Mouse (Mus musculus) MEL (cell line): ENCODE results near the gene Ppp2r5e. TPM values are rescaled to one million over a fixed set of nuclear protein-coding genes. Genes with fewer than 3 reads are reported as not detected.
A peak's percentile ranks its signal among the peaks of the same experiment; 100 is the strongest.

Experiments used
- DNase-seq: peaks from one replicate; pipeline ENCODE4 v3.0.0; 2011; ENCODE audit warnings: low read depth, low spot score
- H3K27ac ChIP-seq: 2 replicates; pipeline ENCODE4 v1.5.1; 2012; ENCODE audit warnings: low read depth, mild to moderate bottlenecking, control low read depth, low read length, moderate library complexity; ENCODE audit not compliant: control insufficient read depth
- H3K27me3 ChIP-seq, 2 experiments: fragments of 150-350 bp in 1 of 2; sonication (generic) in 1 of 2; 2 replicates each; pipeline ENCODE4 v1.6.1; 2012; ENCODE audit warnings: low read length in 2 of 2, mild to moderate bottlenecking in 2 of 2, improper control_type of control experiment in 1 of 2, moderate library complexity in 1 of 2; ENCODE audit not compliant: insufficient read depth in 2 of 2, control insufficient read depth in 1 of 2
- H3K36me3 ChIP-seq, 2 experiments: 2 replicates each; pipeline ENCODE4 v1.6.1; 2012 to 2014; ENCODE audit warnings: low read length in 2 of 2, improper control_type of control experiment in 1 of 2, inconsistent platforms in 1 of 2, mild to moderate bottlenecking in 1 of 2; ENCODE audit not compliant: insufficient read depth in 2 of 2, control insufficient read depth in 1 of 2
- H3K4me1 ChIP-seq, 2 experiments: fragments of 150-350 bp in 1 of 2; sonication (generic) in 1 of 2; 2 replicates each; pipeline ENCODE4 v1.6.1; 2012; ENCODE audit warnings: low read length in 2 of 2, improper control_type of control experiment in 1 of 2, mild to moderate bottlenecking in 1 of 2; ENCODE audit not compliant: insufficient read depth in 2 of 2, control insufficient read depth in 1 of 2
- H3K4me3 ChIP-seq, 2 experiments: fragments of 150-350 bp in 1 of 2; sonication (generic) in 1 of 2; 2 replicates each; pipeline ENCODE4 v1.5.1; 2012; ENCODE audit warnings: low read depth in 2 of 2, low read length in 2 of 2, mild to moderate bottlenecking in 2 of 2, moderate library complexity in 2 of 2, control low read depth in 1 of 2, improper control_type of control experiment in 1 of 2; ENCODE audit not compliant: control insufficient read depth in 1 of 2, insufficient read depth in 1 of 2
- H3K79me2 ChIP-seq: 2 replicates; pipeline ENCODE4 v1.6.1; 2012; ENCODE audit warnings: mild to moderate bottlenecking, low read length, moderate library complexity; ENCODE audit not compliant: control insufficient read depth, poor library complexity, insufficient read depth
- H3K9ac ChIP-seq: 2 replicates; pipeline ENCODE4 v1.6.1; 2012; ENCODE audit warnings: low read depth, mild to moderate bottlenecking, control low read depth, low read length, moderate library complexity; ENCODE audit not compliant: control insufficient read depth, poor library complexity, severe bottlenecking
- H3K9me3 ChIP-seq: fragments of 150-350 bp; sonication (generic); replicated peaks from 2 replicates; pipeline ENCODE4 v1.6.1; 2012; ENCODE audit warnings: mild to moderate bottlenecking, low read length, improper control_type of control experiment, moderate library complexity; ENCODE audit not compliant: insufficient read depth
- BHLHE40 ChIP-seq: IDR thresholded peaks from 2 replicates; pipeline ENCODE4 v1.6.1; 2012; ENCODE audit warnings: low read depth, mild to moderate bottlenecking, inconsistent platforms, low read length, improper control_type of control experiment, borderline replicate concordance
- CHD2 ChIP-seq: IDR thresholded peaks from 2 replicates; pipeline ENCODE4 v1.6.1; 2011; ENCODE audit warnings: low read length, improper control_type of control experiment
- EP300 ChIP-seq, 2 experiments: IDR thresholded peaks; 2 replicates each; pipeline ENCODE4 v1.6.1; 2011; ENCODE audit warnings: improper control_type of control experiment in 2 of 2, low read length in 2 of 2, low read depth in 1 of 2, mild to moderate bottlenecking in 1 of 2
- ETS1 ChIP-seq: IDR thresholded peaks from 2 replicates; pipeline ENCODE4 v1.6.1; 2012; ENCODE audit warnings: low read depth, mild to moderate bottlenecking, inconsistent platforms, low read length, improper control_type of control experiment, moderate library complexity
- HCFC1 ChIP-seq: IDR thresholded peaks from 2 replicates; pipeline ENCODE4 v1.6.1; 2012; ENCODE audit warnings: low read depth, mild to moderate bottlenecking, inconsistent platforms, low read length, improper control_type of control experiment, moderate library complexity
- JUND ChIP-seq: IDR thresholded peaks from 2 replicates; pipeline ENCODE4 v1.6.1; 2011; ENCODE audit warnings: low read depth, mild to moderate bottlenecking, improper control_type of control experiment, low read length
- KAT2A ChIP-seq: conservative IDR thresholded peaks from 2 replicates; pipeline ENCODE4 v1.6.1; 2012; ENCODE audit warnings: low read depth, low read length, improper control_type of control experiment, inconsistent platforms
- MAZ ChIP-seq: IDR thresholded peaks from 2 replicates; pipeline ENCODE4 v1.6.1; 2012; ENCODE audit warnings: low read depth, mild to moderate bottlenecking, inconsistent platforms, low read length, improper control_type of control experiment
- MYB ChIP-seq: IDR thresholded peaks from 2 replicates; pipeline ENCODE4 v1.6.1; 2011; ENCODE audit warnings: mild to moderate bottlenecking, low read depth, low read length, improper control_type of control experiment
- MYC ChIP-seq: IDR thresholded peaks from 2 replicates; pipeline ENCODE4 v1.6.1; 2011; ENCODE audit warnings: low read depth, mild to moderate bottlenecking, low read length, improper control_type of control experiment, moderate library complexity
- POLR2A ChIP-seq, 2 experiments: IDR thresholded peaks; 2 replicates each; pipeline ENCODE4 v1.6.1; 2011 to 2012; ENCODE audit warnings: low read length in 2 of 2, mild to moderate bottlenecking in 2 of 2, control low read depth in 1 of 2, improper control_type of control experiment in 1 of 2, low read depth in 1 of 2, moderate library complexity in 1 of 2; ENCODE audit not compliant: control insufficient read depth in 1 of 2, insufficient read depth in 1 of 2, poor library complexity in 1 of 2
- RAD21 ChIP-seq: IDR thresholded peaks from 2 replicates; pipeline ENCODE4 v1.6.1; 2011; ENCODE audit warnings: mild to moderate bottlenecking, low read depth, low read length, improper control_type of control experiment
- SIN3A ChIP-seq: IDR thresholded peaks from 2 replicates; pipeline ENCODE4 v1.6.1; 2012; ENCODE audit warnings: low read length, improper control_type of control experiment, inconsistent platforms
- TBP ChIP-seq: IDR thresholded peaks from 2 replicates; pipeline ENCODE4 v1.8.0; 2011; ENCODE audit warnings: low read depth, low read length, improper control_type of control experiment
- ZKSCAN1 ChIP-seq: IDR thresholded peaks from 2 replicates; pipeline ENCODE4 v1.6.1; 2012; ENCODE audit warnings: low read depth, mild to moderate bottlenecking, inconsistent platforms, low read length, improper control_type of control experiment, moderate library complexity
- ZMIZ1 ChIP-seq: IDR thresholded peaks from 2 replicates; pipeline ENCODE4 v1.6.1; 2012; ENCODE audit warnings: low read depth, mild to moderate bottlenecking, inconsistent platforms, low read length, improper control_type of control experiment, moderate library complexity
- ZNF384 ChIP-seq: IDR thresholded peaks from 2 replicates; pipeline ENCODE4 v1.6.1; 2012; ENCODE audit warnings: low read depth, mild to moderate bottlenecking, inconsistent platforms, low read length, improper control_type of control experiment
- polyA plus RNA-seq, 2 experiments: library from polyadenylated mRNA; stranded (reverse) in 1 of 2; unstranded in 1 of 2; fragments of >175 nt in 1 of 2; fragments of >200 nt in 1 of 2; gene quantifications; 2 replicates each; pipeline versions ENCODE4 v1.2.1 to v1.2.4; 2012; ENCODE audit warnings: low replicate concordance in 2 of 2, low read depth in 1 of 2; ENCODE audit not compliant: insufficient read length in 2 of 2, insufficient read depth in 1 of 2, missing spikeins in 1 of 2
- total RNA-seq: library from RNA; depleted of rRNA; stranded (reverse); fragments of 300-350 nt; gene quantifications from 2 replicates; pipeline ENCODE4 v1.2.3, GENCODE M21; 2012

Ppp2r5e gene
- total and polyA plus RNA-seq, 3 experiments: 9.0 to 200 (median 21.3) TPM

GRCm38 (mm10) chr12:75583776-75584175, 12.3 kb downstream of the Ppp2r5e start:
- Histone ChIP-seq H3K4me1 (no peaks in the 10 kb centered on the region), H3K79me2 (peaks cover 25% of the 10 kb centered on the region), H3K27me3 (no peaks in the 10 kb centered on the region), H3K27ac (no peak overlapping the region), H3K4me3 (no peak overlapping the region), H3K36me3 (peaks cover 0 to 28% of the 10 kb centered on the region in 2 experiments; a peak in 2 of 4 replicates), H3K9me3 (no peaks in the 10 kb centered on the region)
- no peak for DNase-seq
- TF ChIP-seq ETS1 (no peak), CHD2 (no peak), KAT2A (no peak), POLR2A (IDR thresholded peaks at IDR 0.05; ENCODE audit: control insufficient read depth in 1 of 2, insufficient read depth in 1 of 2, low read depth in 1 of 2, low read length in 2 of 2, poor library complexity in 1 of 2) (no peak), ZNF384 (no peak), MAZ (no peak), ZMIZ1 (no peak), JUND (no peak), MYB (no peak), RAD21 (no peak)
- TF ChIP-seq, all 39 proteins: peak for 0
- no peak overlapping the region for H3K9ac ChIP-seq

- no peaks in the 10 kb centered on the region for H3K9me3 ChIP-seq
- no peak overlapping the region for H3K9ac ChIP-seq
- H3K4me3 ChIP-seq: no peak overlapping the region
- no peak overlapping the region for H3K27ac ChIP-seq
- no peaks in the 10 kb centered on the region for H3K27me3 ChIP-seq
- H3K4me1 ChIP-seq: peaks cover 9 to 10% of the 10 kb centered on the region in 2 experiments
- H3K36me3 ChIP-seq: peaks cover 6 to 18% of the 10 kb centered on the region in 2 experiments
- DNase-seq: no peak
- TF ChIP-seq JUND (no peak), MYC (no peak), MYB (no peak), TBP (no peak), ZKSCAN1 (no peak), BHLHE40 (no peak), CHD2 (no peak)
- TF ChIP-seq, all 39 proteins: peak for 0
- peaks cover 16% of the 10 kb centered on the region for H3K79me2 ChIP-seq
These were observed 17.0 kb downstream of the Ppp2r5e start for GRCm38 (mm10) chr12:75579076-75579475.

GRCm38 (mm10) chr12:75577255-75577654, 18.8 kb downstream of the Ppp2r5e start:
- TF ChIP-seq HCFC1 (no peak), EP300 (IDR thresholded peaks at IDR 0.05; ENCODE audit: low read depth in 1 of 2, low read length in 2 of 2) (peak in 1 of 2 experiments; percentile 43; a peak in 2 of 4 replicates), SIN3A (0 out of 2 replicates have a peak, but pooled peaks have one; percentile 37), MYC (no peak)
- peaks cover 15% of the 10 kb centered on the region in 2 experiments for H3K4me1 ChIP-seq
- no peak overlapping the region for H3K9ac ChIP-seq
- no peak overlapping the region for H3K4me3 ChIP-seq
- no peaks in the 10 kb centered on the region for H3K27me3 ChIP-seq
- DNase-seq: peak; percentile 44
- no peaks in the 10 kb centered on the region for H3K9me3 ChIP-seq
- peaks cover 19% of the 10 kb centered on the region for H3K79me2 ChIP-seq
- H3K36me3 ChIP-seq: peaks cover 4 to 21% of the 10 kb centered on the region in 2 experiments
- H3K27ac ChIP-seq: no peak overlapping the region
